Mouse (Mus musculus): ENCODE data around the gene Nlgn2. TPM values are rescaled to one million over a fixed set of nuclear protein-coding genes. Genes with fewer than 3 reads are reported as not detected.

Gene Nlgn2
- polyA plus RNA-seq, 1 experiment: 4.9 TPM

DNA sequence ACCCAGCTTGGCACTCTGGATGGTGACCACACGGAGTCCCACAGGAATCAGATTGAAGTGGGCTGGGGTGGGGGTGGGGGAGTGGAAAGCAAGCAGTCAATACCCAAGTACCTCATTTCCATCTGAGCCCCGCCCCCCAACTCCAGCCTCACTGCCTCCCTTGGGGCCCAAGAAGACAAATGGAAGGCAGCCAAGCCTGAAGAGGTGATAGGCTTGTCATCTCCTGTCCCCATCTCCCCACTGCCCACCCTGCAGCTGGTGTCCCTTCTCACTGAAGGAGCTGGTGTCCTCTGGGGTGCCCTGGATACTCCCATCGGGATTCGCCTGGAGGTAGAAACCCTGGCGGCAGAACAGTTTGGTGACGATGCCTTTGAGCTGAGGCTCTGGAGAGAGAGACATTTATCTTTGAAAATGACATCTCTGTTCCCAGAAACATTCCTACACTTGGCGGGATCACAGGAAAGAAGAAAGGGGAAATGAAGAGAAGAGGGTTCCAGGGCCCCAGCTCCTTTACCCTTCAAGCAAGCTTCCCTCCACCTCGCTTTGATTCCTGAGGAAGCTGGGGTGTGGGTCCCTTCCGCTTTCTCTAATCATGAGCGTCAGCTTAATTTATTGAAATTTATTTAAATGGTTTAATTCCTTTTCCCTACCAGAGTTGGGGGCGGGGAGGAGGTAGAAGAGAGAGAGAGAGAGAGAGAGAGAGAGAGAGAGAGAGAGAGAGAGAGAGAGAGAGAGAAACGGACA lies 38.0 kb downstream of the Nlgn2 start:
- peaks cover 77% of the 10 kb centered on the region for H3K4me1 ChIP-seq
- TF ChIP-seq FLI1 (IDR thresholded peaks at IDR 0.05; ENCODE audit: low read length): no peak
- TF ChIP-seq GATA1 (IDR thresholded peaks at IDR 0.05; ENCODE audit: borderline replicate concordance, low read length): no peak
- H3K4me3 ChIP-seq (replicated peaks): peak overlapping the region; percentile 87
- no peaks in the 10 kb centered on the region for H3K9me3 ChIP-seq
- H3K27me3 ChIP-seq (replicated peaks): peaks cover 83% of the 10 kb centered on the region
- no peaks in the 10 kb centered on the region for H3K36me3 ChIP-seq (replicated peaks; ENCODE audit: low read length)

DNA sequence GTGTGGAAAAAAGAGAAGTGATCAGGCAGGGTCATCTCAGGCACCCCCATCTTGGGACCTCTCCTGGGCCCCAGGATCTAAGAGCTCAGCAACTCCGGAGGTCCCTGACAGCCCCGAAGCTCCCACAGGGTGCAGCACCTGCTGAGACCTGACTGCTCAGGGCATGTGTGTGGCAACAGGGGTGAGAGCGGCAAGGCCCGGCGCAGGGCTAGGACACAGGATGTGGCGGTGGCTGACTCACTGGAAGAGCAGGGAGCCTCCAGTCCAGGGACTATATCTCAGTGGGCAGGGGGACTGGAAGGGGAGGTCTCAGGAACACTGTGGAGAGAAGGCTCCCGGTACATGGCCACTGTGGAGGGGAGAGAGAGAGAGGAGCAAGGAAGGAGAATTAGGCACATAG lies 39.7 kb downstream of the Nlgn2 start:
- Histone ChIP-seq H3K36me3 (replicated peaks; ENCODE audit: low read length) (no peaks in the 10 kb centered on the region), H3K9me3 (no peaks in the 10 kb centered on the region), H3K4me3 (replicated peaks) (no peak overlapping the region), H3K4me1 (peaks cover 65% of the 10 kb centered on the region), H3K27me3 (replicated peaks) (peaks cover 78% of the 10 kb centered on the region)
- TF ChIP-seq GATA1 (IDR thresholded peaks at IDR 0.05; ENCODE audit: borderline replicate concordance, low read length): no peak
- TF ChIP-seq FLI1 (IDR thresholded peaks at IDR 0.05; ENCODE audit: low read length): no peak

DNA sequence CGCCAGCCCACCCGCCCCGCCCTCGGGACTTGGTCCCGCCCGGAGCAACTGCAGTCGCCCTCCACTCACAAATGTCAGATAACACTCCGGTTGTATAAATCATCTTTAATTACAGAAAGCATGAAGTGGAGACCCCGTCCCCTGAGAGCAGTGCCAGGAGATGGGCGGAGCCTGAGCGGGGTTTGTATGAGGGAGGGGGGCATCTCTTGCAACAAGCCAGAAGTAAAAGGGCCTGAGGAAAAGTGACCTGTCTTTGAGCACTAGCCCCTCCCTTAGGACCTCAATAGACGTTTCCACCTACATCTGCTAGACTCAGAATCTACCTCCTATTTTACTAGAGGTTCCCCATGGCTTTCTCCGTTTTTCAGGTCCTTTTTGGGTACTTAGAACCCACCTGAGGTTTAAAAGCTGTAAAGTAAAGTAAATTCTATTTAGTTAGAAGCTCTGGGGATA lies 41.6 kb downstream of the Nlgn2 start:
- H3K4me3 ChIP-seq (replicated peaks): peak overlapping the region; percentile 91
- no peaks in the 10 kb centered on the region for H3K36me3 ChIP-seq (replicated peaks; ENCODE audit: low read length)
- no peaks in the 10 kb centered on the region for H3K9me3 ChIP-seq
- peaks cover 63% of the 10 kb centered on the region for H3K27me3 ChIP-seq (replicated peaks)
- H3K4me1 ChIP-seq: peaks cover 46% of the 10 kb centered on the region
- TF ChIP-seq GATA1 (IDR thresholded peaks at IDR 0.05; ENCODE audit: borderline replicate concordance, low read length) (no peak), FLI1 (IDR thresholded peaks at IDR 0.05; ENCODE audit: low read length) (no peak)

DNA sequence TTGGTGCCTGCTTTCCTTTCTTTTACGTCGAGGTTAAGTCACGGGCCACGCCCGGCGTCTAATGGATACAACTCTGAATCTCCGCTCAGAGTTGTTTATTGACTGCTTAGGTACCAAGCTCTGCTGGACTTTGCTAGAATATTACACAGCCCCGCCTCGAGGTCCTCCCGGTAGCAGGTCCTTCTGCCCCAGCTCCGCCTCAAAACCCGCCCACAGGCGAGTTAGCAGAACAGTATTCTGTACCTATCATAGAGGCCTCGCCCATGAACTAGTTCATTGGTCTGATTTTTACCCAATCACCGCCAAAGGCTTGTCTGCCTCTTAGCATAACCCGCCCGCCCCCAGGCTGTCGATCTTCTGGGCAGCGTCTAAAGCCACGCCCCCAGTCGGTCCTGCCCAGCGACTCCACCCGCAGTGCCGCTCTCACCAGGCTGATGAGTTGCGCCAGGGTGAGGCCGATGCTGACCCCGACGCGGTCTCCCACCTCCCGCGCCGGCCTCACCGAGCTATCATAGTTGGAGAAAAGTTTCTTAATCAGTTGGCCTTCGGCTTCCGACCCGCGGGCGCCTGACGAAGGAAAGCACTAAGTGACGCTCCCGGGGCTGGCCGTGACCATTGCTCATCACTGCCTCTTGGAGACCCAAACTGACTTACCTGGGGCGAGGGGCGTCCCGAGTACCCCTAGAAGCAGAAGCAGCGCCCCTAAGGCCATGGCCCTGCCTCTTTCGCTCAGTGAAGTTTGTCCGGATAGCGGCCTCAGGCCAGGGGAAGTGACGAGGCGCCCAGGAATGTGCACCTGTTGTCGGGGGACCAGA lies 42.2 kb downstream of the Nlgn2 start, which contains the start of gene Chrnb1:
TSS of gene Chrnb1 (minus strand) at position 776 of the 815 bp plus-strand sequence.
- H3K27me3 ChIP-seq (replicated peaks): peaks cover 56% of the 10 kb centered on the region
- peak within 1 kb of the TSS; percentile 91 for H3K4me3 ChIP-seq (replicated peaks)
- peaks cover 40% of the 10 kb centered on the region for H3K4me1 ChIP-seq
- TF ChIP-seq FLI1 (IDR thresholded peaks at IDR 0.05; ENCODE audit: low read length) (no peak), GATA1 (IDR thresholded peaks at IDR 0.05; ENCODE audit: borderline replicate concordance, low read length) (no peak)
- no peaks in the 10 kb centered on the region for H3K36me3 ChIP-seq (replicated peaks; ENCODE audit: low read length)
- H3K9me3 ChIP-seq: no peaks in the 10 kb centered on the region

DNA sequence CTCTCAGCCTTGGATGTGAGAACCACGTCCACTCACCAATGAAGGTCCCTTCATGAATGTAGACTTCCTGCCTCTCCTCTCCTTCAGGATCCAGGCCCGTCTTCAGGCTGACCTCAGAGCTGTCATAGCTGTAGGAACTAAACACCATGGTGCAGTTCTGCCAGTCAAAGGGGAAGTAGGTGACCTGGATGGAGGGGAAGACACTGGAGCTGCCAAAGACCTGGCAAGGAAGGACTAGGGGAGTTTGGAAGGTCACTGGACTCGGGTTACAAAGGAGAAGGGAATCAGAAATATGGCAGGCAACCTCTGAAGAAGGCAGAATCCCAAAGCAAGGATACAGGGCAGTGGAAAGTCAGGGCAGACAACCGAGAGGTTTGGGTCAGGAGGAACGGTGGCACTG lies 44.2 kb downstream of the Nlgn2 start:
- Histone ChIP-seq H3K27me3 (replicated peaks) (peaks cover 43% of the 10 kb centered on the region), H3K4me1 (peaks cover 26% of the 10 kb centered on the region), H3K4me3 (replicated peaks) (no peak overlapping the region), H3K36me3 (replicated peaks; ENCODE audit: low read length) (no peaks in the 10 kb centered on the region), H3K9me3 (no peaks in the 10 kb centered on the region)
- TF ChIP-seq GATA1 (IDR thresholded peaks at IDR 0.05; ENCODE audit: borderline replicate concordance, low read length) (no peak), FLI1 (IDR thresholded peaks at IDR 0.05; ENCODE audit: low read length) (no peak)

DNA sequence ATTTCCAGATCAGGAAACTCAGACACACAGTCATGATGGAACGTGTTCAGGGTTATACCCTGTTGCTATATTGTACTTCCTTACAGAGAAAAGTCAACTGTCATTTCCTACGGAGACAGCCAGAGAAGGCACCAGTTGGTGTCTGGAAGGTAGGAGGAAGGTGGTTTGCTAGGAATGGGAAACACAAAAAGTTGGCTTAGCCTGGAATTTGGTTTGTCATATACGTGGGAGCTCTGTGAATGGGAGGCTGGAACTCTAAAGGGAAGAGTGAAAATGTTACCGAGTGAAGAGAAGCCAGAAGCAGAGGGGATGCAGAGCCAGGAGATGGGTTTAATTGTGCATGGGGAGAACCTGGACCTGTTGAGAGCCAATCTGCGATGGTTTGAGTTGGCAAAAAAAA lies 46.2 kb downstream of the Nlgn2 start:
- TF ChIP-seq GATA1 (IDR thresholded peaks at IDR 0.05; ENCODE audit: borderline replicate concordance, low read length): no peak
- no peaks in the 10 kb centered on the region for H3K9me3 ChIP-seq
- peaks cover 30% of the 10 kb centered on the region for H3K27me3 ChIP-seq (replicated peaks)

DNA sequence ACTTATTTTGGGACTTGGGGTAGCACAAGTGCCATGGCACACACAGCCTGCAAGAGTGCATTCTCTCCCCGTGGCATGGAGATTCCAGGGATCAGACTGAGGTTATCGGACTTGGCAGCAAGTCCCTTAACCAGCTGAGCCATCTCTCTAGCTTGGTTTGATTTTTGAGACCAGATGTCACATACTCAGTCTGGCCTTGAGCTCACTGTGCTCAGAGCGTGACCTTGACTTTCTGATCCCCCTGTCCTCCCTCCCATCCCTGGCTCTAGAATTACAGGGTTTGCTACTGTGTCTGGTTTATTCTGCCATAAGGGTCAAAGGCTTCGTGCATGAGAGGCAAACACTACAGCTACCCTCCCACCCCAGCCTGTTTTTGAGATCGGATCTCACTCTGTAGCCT lies 48.2 kb downstream of the Nlgn2 start:
- Histone ChIP-seq H3K27me3 (replicated peaks) (peaks cover 24% of the 10 kb centered on the region), H3K36me3 (replicated peaks; ENCODE audit: low read length) (no peaks in the 10 kb centered on the region), H3K4me1 (peaks cover 19% of the 10 kb centered on the region), H3K9me3 (no peaks in the 10 kb centered on the region), H3K4me3 (replicated peaks) (no peak overlapping the region)
- TF ChIP-seq GATA1 (IDR thresholded peaks at IDR 0.05; ENCODE audit: borderline replicate concordance, low read length): no peak
- no peak for TF ChIP-seq FLI1 (IDR thresholded peaks at IDR 0.05; ENCODE audit: low read length)

More for the DNA sequence above, 46.2 kb downstream of the Nlgn2 start:
- Histone ChIP-seq H3K36me3 (replicated peaks; ENCODE audit: low read length) (no peaks in the 10 kb centered on the region), H3K4me1 (peaks cover 26% of the 10 kb centered on the region), H3K4me3 (replicated peaks) (no peak overlapping the region)

DNA sequence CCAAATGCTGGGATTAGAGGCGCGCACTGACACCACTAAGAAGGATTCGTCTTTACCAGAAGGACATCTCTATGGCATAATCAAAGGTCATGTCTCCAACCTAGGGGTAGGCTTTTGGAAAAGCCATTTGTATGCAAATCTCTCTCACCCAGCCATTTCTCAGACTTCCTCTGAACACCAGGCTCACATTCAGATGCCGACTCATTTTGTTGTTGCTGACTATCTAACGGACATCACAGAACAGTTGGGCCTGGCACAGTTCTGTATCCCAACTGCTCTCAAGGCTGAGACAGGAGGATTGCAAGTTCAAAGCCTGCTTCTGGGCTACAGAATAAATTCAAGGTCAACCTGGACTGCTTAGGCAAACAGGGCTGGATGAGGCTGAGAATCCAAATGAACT lies 50.3 kb downstream of the Nlgn2 start:
- peaks cover 17% of the 10 kb centered on the region for H3K27me3 ChIP-seq (replicated peaks)
- TF ChIP-seq GATA1 (IDR thresholded peaks at IDR 0.05; ENCODE audit: borderline replicate concordance, low read length) (no peak), FLI1 (IDR thresholded peaks at IDR 0.05; ENCODE audit: low read length) (no peak)

DNA sequence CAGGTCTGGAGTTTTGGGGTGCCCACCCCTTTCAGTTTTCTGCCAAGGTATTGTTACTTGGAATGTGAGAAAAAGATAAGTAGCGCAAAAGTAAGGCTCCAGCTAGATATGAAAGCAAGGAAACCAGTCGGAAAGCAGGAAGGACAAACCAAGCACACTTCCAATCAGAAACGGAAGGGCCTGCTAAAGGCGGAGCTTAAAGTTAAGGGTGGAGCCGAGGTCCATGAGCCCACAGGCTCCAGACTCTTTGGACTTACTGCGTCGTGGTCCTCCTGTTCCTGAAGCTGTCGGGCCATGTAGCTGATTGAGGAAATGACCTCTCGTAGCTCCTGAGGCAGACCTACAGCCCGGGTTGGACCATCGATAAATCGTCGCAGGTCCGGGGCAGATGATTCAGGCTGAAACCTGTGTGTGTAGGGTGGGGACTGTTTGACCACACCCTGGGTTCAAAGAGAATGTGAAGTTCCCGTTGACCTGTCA lies 52.8 kb downstream of the Nlgn2 start:
- Histone ChIP-seq H3K4me1 (peaks cover 17% of the 10 kb centered on the region), H3K9me3 (no peaks in the 10 kb centered on the region), H3K36me3 (replicated peaks; ENCODE audit: low read length) (no peaks in the 10 kb centered on the region), H3K27me3 (replicated peaks) (peaks cover 31% of the 10 kb centered on the region), H3K4me3 (replicated peaks) (peak overlapping the region; percentile 79)
- TF ChIP-seq GATA1 (IDR thresholded peaks at IDR 0.05; ENCODE audit: borderline replicate concordance, low read length) (no peak), FLI1 (IDR thresholded peaks at IDR 0.05; ENCODE audit: low read length) (no peak)

More for the DNA sequence above, 50.3 kb downstream of the Nlgn2 start:
- no peaks in the 10 kb centered on the region for H3K9me3 ChIP-seq
- no peaks in the 10 kb centered on the region for H3K36me3 ChIP-seq (replicated peaks; ENCODE audit: low read length)
- no peak overlapping the region for H3K4me3 ChIP-seq (replicated peaks)
- peaks cover 13% of the 10 kb centered on the region for H3K4me1 ChIP-seq

DNA sequence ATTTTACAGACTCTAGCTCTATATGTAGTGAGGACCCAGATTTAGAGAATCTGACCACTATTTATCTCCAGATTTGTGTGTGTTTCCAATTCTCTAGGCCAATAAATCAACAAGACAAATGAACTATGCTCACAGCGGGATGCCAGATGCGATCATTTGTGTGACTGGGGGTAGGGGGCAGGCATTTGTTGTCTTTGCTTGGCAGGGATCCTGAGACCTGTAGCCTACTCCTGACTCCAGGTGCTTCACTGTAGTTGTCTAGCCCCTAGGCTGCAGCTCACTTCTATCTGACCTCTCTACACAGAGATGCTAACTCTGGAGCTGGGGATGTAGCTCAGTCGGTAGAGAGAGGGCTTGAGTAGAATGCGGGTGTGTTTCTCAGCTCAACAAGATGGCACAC lies 55.8 kb downstream of the Nlgn2 start:
- TF ChIP-seq GATA1 (IDR thresholded peaks at IDR 0.05; ENCODE audit: borderline replicate concordance, low read length) (no peak), FLI1 (IDR thresholded peaks at IDR 0.05; ENCODE audit: low read length) (no peak)
- peaks cover 19% of the 10 kb centered on the region for H3K4me1 ChIP-seq
- H3K27me3 ChIP-seq (replicated peaks): peaks cover 54% of the 10 kb centered on the region
- no peaks in the 10 kb centered on the region for H3K9me3 ChIP-seq
- no peak overlapping the region for H3K4me3 ChIP-seq (replicated peaks)
- peaks cover 2% of the 10 kb centered on the region for H3K36me3 ChIP-seq (replicated peaks; ENCODE audit: low read length)
